Mouse (Mus musculus): ENCODE data around the gene Mybpc2.

DNA sequence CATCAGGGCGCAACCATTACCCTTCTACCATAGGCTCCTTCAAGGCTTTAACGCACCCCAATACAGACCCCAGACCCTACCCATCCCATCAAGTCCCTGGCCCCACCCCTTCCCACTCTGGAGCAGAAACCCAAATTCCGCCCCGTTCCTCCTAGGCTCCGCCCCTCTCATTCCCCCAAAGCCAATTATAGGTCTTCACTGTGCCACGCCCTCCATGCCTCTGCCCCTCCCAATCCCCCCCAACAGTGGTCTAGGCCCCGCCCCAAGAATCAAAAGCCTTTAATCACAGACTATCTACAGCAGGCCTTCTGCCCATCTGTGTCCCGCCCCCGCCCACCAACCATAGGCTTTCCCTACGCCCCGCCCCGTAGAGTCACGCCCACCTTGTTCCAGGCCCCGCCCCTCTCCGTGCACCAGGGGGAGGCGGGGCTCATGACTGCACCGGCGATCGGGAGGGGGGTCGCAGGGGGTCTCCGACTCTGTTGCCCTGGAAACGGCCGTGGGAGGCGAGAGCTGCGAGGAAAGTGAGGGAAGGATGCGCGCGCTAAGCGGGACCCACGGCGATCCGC, 28.8 kb upstream of the Mybpc2 start:
- TF ChIP-seq CTCF (IDR thresholded peaks at IDR 0.05; ENCODE audit: control insufficient read depth, insufficient read depth, insufficient replicate concordance, low read depth, low read length) (no peak), POLR2A (IDR thresholded peaks at IDR 0.05; ENCODE audit: control insufficient read depth, low read depth, low read length) (no peak)

Measured in testis, adult 2 months (tissue).